Mouse (Mus musculus) stomach, postnatal 0 days (tissue): Measurements from ENCODE around the gene Dnmt3a. TPM values are rescaled to one million over a fixed set of nuclear protein-coding genes. Genes with fewer than 3 reads are reported as not detected.
"Not testable (repeated sequence)": the region's sequence is repeated elsewhere in the genome, so short reads cannot be mapped to it uniquely, and the experiment has no call there.

Experiments
- ATAC-seq: fragments of 200-750 bp; cut with Nextera tagmentation; 2 replicates; pipeline ENCODE4 v1.8.0; 2017; ENCODE audit not compliant: low FRiP score, low TSS enrichment
- DNase-seq: peaks from one replicate; pipeline ENCODE4 v3.0.0-alpha.2; 2016; ENCODE audit warnings: low spot score
- H3K27ac ChIP-seq: fragments of 300-500 bp; sonication (generic); replicated peaks from 2 replicates; pipeline ENCODE4 v1.5.1; 2014; ENCODE audit warnings: mild to moderate bottlenecking, control low read depth
- H3K27me3 ChIP-seq: fragments of 300-500 bp; sonication (generic); 2 replicates; pipeline ENCODE4 v1.6.1; 2014; ENCODE audit warnings: low read length; ENCODE audit not compliant: control insufficient read depth, insufficient read depth
- H3K36me3 ChIP-seq: fragments of 300-500 bp; sonication (generic); 2 replicates; pipeline ENCODE4 v1.6.1; 2014; ENCODE audit warnings: low read length, mixed read lengths; ENCODE audit not compliant: control insufficient read depth, insufficient read depth
- H3K4me1 ChIP-seq: fragments of 300-500 bp; sonication (generic); replicated peaks from 2 replicates; pipeline ENCODE4 v1.6.1; 2014; ENCODE audit warnings: antibody characterized with exemption; ENCODE audit not compliant: control insufficient read depth, insufficient read depth
- H3K4me2 ChIP-seq: fragments of 300-500 bp; sonication (generic); replicated peaks from 2 replicates; pipeline ENCODE4 v1.6.1; 2014; ENCODE audit warnings: low read depth, mild to moderate bottlenecking, control low read depth, moderate library complexity
- H3K4me3 ChIP-seq: fragments of 300-500 bp; sonication (generic); 2 replicates; pipeline ENCODE4 v1.5.1; 2014; ENCODE audit warnings: low read depth, low read length, control low read depth
- H3K9ac ChIP-seq: fragments of 300-500 bp; sonication (generic); 2 replicates; pipeline ENCODE4 v1.6.1; 2014; ENCODE audit warnings: mild to moderate bottlenecking, low read length, control low read depth, mixed read lengths
- H3K9me3 ChIP-seq: fragments of 300-500 bp; sonication (generic); 2 replicates; pipeline ENCODE4 v1.6.1; 2016; ENCODE audit warnings: low read length; ENCODE audit not compliant: control insufficient read depth
- CTCF ChIP-seq: IDR thresholded peaks from 2 replicates; pipeline ENCODE4 v1.5.1; 2016; ENCODE audit warnings: antibody characterized with exemption, low read depth, mild to moderate bottlenecking, moderate library complexity
- EP300 ChIP-seq: optimal IDR thresholded peaks from 2 replicates; pipeline ENCODE3; 2016; ENCODE audit warnings: antibody characterized with exemption
- WGBS: fragments of 180-500 bp; shearing (Covaris S2); extraction: QIAGEN DNeasy Blood & Tissue Kit; methylation state at CpG from one replicate; pipeline ENCODE4 v1.1.7; 2014; 5-methylcytosine and 5-hydroxymethylcytosine counted together
- polyA plus RNA-seq: library from polyadenylated mRNA; unstranded; fragments of >200 nt; fragmentation: Nextera tagmentation; extraction: Ambion mirVana; gene quantifications from 2 replicates; pipeline ENCODE4 v1.2.1, GENCODE M21; 2015

Gene Dnmt3a
- polyA plus RNA-seq, 1 experiment from 2014 or later = 44.0 TPM

DNA sequence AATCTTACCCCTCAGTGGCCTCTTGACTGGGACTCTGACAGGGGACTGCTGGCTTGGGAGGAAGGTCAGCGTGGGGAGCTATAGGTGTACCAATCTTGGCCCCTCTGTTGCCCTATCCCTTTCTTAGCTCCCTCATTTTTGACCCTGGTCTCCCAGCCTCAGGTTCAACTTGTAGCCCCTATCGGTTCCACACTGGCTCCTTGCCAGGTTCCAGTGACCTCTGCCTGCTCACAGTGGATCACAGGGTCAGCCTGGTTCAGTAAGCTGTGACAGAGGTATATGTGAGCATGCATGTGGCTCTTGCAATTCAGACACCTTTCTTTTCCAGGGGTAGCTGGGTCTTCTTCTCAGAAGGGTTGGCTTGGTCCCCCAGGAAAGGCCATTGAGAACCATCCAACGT is 110.0 kb downstream of the Dnmt3a start:
- Histone ChIP-seq H3K4me3 (no peak overlapping the region), H3K4me2 (no peak overlapping the region), H3K27me3 (no peaks in the 10 kb centered on the region), H3K4me1 (no peaks in the 10 kb centered on the region), H3K36me3 (no peaks in the 10 kb centered on the region; the same call in 1 of the 2 replicates), H3K9me3 (no peaks in the 10 kb centered on the region), H3K9ac (no peak overlapping the region), H3K27ac (no peak overlapping the region)
- ATAC-seq (no peak), DNase-seq (no peak)
- no peak for TF ChIP-seq EP300
- no peak for TF ChIP-seq CTCF
- WGBS = 77% methylated on average over 3 of the region's 3 CpGs

- no peak overlapping the region for H3K4me3 ChIP-seq
- H3K9ac ChIP-seq = no peak overlapping the region
- WGBS = 28% methylated on average over 14 of the region's 14 CpGs
- H3K9me3 ChIP-seq = no peaks in the 10 kb centered on the region
- H3K4me2 ChIP-seq = no peak overlapping the region
- DNase-seq (no peak), ATAC-seq (no peak)
- H3K27me3 ChIP-seq = no peaks in the 10 kb centered on the region
- no peaks in the 10 kb centered on the region for H3K4me1 ChIP-seq
- TF ChIP-seq CTCF (no peak), EP300 (no peak)
- H3K36me3 ChIP-seq = no peaks in the 10 kb centered on the region
- H3K27ac ChIP-seq = no peak overlapping the region
Observed at GRCm38 (mm10) chr12:3917668-3918341, 112.0 kb downstream of the Dnmt3a start.

DNA sequence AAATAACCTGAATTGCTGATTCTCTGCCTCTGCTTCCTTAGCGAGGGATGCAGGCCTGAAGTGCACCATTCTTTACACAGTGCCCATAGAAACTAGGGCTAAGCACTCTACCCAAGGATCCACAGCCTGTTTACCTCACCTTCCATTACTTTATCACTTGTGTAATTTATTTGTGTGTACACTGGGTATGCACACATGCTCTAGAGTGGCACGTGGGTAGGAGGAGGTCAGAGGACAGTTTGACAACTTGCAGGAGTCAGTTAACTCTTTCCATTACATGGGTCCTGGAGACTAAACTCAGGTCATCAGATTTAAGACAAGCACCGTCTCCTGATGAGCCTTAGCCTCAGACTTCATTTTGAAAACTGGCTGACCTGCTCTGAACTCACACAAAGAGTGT is 112.8 kb downstream of the Dnmt3a start:
- 51% methylated on average over 3 of the region's 3 CpGs for WGBS
- Histone ChIP-seq H3K9me3 (no peaks in the 10 kb centered on the region), H3K4me3 (no peak overlapping the region), H3K4me2 (no peak overlapping the region), H3K27me3 (no peaks in the 10 kb centered on the region), H3K27ac (no peak overlapping the region), H3K36me3 (no peaks in the 10 kb centered on the region), H3K9ac (no peak overlapping the region), H3K4me1 (no peaks in the 10 kb centered on the region)
- ATAC-seq (no peak), DNase-seq (no peak)
- TF ChIP-seq EP300 = no peak
- TF ChIP-seq CTCF = no peak

DNA sequence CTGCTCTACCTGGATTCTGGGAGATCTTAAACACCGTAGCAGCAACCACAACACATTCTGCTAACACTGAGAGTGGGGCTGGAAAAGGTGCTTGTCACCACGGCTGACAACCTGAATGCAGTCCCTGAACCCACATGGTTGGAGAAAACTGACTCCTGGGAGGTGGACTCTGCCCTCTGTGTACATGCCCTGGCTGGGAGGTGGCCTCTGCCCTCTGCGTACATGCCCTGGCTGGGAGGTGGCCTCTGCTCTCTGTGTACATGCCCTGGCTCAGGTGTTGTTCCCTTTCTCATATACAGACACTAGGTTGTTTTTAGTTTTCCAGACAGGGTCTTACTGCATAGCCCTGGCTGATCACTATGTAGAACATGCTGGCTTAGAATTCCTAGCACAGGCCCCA is 113.6 kb downstream of the Dnmt3a start:
- no peak overlapping the region for H3K4me2 ChIP-seq
- ATAC-seq (peak; percentile 71), DNase-seq (peak; percentile 42)
- H3K4me3 ChIP-seq = no peak overlapping the region
- no peaks in the 10 kb centered on the region for H3K36me3 ChIP-seq
- no peaks in the 10 kb centered on the region for H3K9me3 ChIP-seq
- no peaks in the 10 kb centered on the region for H3K4me1 ChIP-seq
- WGBS = 59% methylated on average over 3 of the region's 3 CpGs
- TF ChIP-seq EP300 = no peak
- TF ChIP-seq CTCF = no peak
- H3K27me3 ChIP-seq = no peaks in the 10 kb centered on the region
- no peak overlapping the region for H3K27ac ChIP-seq
- no peak overlapping the region for H3K9ac ChIP-seq

GRCm38 (mm10) chr12:3926127-3926526 is 120.3 kb downstream of the Dnmt3a start:
- no peaks in the 10 kb centered on the region for H3K36me3 ChIP-seq
- no peak overlapping the region for H3K4me2 ChIP-seq
- TF ChIP-seq EP300 (no peak), CTCF (peak; percentile 85)
- H3K9ac ChIP-seq = no peak overlapping the region
- H3K27ac ChIP-seq = no peak overlapping the region
- H3K27me3 ChIP-seq = no peaks in the 10 kb centered on the region
- H3K4me3 ChIP-seq = no peak overlapping the region
- H3K9me3 ChIP-seq = no peaks in the 10 kb centered on the region
- DNase-seq = peak; percentile 68
- ATAC-seq = 0 out of 2 replicates have a peak, but pooled peaks have one; percentile 57
- H3K4me1 ChIP-seq = no peaks in the 10 kb centered on the region
- 0% methylated on average over 1 of the region's 1 CpGs for WGBS

DNA sequence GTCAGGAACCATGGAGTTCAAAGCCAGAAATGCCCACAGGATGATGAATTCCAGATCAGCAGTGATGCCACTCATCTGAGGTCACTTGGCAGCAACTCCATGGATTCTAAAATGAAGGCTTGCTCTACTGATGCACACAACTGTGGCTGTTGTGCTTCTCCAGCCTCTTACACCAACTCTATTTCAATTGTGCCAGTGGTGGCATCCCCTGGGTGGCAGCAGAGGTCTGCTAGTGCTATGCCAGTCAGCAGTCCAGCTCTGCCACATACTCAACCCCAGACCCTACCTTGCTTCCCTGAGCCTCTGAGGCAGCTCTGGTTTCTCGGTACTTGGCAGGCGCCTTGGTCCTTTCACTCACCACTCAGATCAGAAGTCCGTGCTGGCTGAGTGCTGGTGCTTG is 123.0 kb downstream of the Dnmt3a start:
- no peaks in the 10 kb centered on the region for H3K4me1 ChIP-seq
- peak; percentile 30 for DNase-seq
- WGBS = 73% methylated on average over 3 of the region's 3 CpGs

DNA sequence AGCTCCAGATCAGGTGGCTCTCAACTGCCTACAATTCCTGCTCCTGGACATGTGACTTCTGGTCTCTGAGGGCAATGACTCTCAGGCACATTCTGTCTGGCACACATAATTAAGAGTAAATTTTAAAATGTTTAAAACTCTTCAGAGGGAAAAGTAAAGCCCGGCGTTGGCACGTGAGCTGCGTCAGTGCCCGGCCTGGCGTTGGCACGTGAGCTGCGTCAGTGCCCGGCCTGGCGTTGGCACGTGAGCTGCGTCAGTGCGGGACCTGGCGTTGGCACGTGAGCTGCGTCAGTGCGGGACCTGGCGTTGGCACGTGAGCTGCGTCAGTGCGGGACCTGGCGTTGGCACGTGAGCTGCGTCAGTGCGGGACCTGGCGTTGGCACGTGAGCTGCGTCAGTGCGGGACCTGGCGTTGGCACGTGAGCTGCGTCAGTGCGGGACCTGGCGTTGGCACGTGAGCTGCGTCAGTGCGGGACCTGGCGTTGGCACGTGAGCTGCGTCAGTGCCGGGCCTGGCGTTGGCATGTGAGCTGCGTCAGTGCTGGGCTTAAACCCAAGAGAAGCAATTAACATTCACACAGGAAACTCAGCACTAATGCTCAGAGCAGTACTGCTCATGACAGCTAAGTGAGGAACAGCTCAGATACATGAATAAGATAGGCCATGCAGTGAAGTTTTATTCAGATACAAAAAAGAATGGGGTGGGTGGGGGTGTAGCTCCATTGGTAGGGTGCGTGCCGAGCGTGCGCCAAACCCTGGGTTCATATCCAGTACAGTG is 124.5 kb downstream of the Dnmt3a start:
- H3K36me3 ChIP-seq, H3K9ac ChIP-seq, H3K9me3 ChIP-seq, H3K27me3 ChIP-seq, H3K4me1 ChIP-seq, DNase-seq, H3K4me2 ChIP-seq, H3K27ac ChIP-seq, ATAC-seq, H3K4me3 ChIP-seq: not testable (repeated sequence)
- 88% methylated on average over 29 of the region's 47 CpGs for WGBS

More for the DNA sequence above, 123.0 kb downstream of the Dnmt3a start:
- H3K36me3 ChIP-seq = no peaks in the 10 kb centered on the region
- no peak overlapping the region for H3K4me3 ChIP-seq
- no peak for ATAC-seq
- no peaks in the 10 kb centered on the region for H3K27me3 ChIP-seq
- peak; percentile 67 for TF ChIP-seq CTCF
- TF ChIP-seq EP300 = no peak
- H3K9me3 ChIP-seq = no peaks in the 10 kb centered on the region
- no peak overlapping the region for H3K4me2 ChIP-seq
- no peak overlapping the region for H3K9ac ChIP-seq
- no peak overlapping the region for H3K27ac ChIP-seq
